Mouse (Mus musculus): ENCODE results near the gene Wdfy2.

DNA sequence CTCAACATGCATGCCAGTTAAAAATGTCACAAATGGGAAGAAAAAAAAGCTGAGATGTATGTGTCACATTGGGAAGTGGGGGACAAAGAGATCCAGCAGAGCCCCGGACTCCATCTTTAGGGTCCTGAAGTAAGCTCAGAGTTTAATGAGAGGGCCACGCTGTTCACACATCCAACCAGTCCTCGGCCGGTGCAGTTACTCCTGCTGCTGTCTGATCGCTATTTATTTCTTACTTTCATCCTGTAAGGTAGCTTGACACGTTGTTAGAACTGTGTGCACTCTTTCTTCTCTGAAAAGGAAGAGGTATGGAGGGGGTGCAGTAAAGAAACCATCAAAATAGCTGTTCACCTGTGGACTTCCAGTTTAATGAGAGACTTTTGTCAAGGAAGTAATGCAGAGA is 60.6 kb downstream of the Wdfy2 start:
- TF ChIP-seq CTCF (IDR thresholded peaks at IDR 0.05; ENCODE audit: low read depth) (no peak), EP300 (optimal IDR thresholded peaks at IDR 0.05) (no peak)
